Mouse (Mus musculus): ENCODE results near the gene Pak2. TPM values are rescaled to one million over a fixed set of nuclear protein-coding genes. Genes with fewer than 3 reads are reported as not detected.

The Pak2 gene
- polyA plus RNA-seq, 1 experiment = 16.8 TPM

- WGBS = 62% methylated on average over 5 of the region's 5 CpGs
- no peak overlapping the region for H3K4me3 ChIP-seq (ENCODE audit: extremely low read depth, insufficient read depth, insufficient read length)
- TF ChIP-seq POLR2A (IDR thresholded peaks at IDR 0.05; ENCODE audit: low read depth, low read length) (no peak), CTCF (IDR thresholded peaks at IDR 0.05; ENCODE audit: extremely low read depth, insufficient read depth, insufficient read length, insufficient replicate concordance) (no peak)
- no peaks in the 10 kb centered on the region for H3K36me3 ChIP-seq (ENCODE audit: control insufficient read depth, insufficient read depth, low read length)
- H3K27ac ChIP-seq (ENCODE audit: insufficient read depth, low read length) = no peak overlapping the region
- DNase-seq (ENCODE audit: low read depth in 1 of 2, low spot score in 2 of 2) = no peak
- no peaks in the 10 kb centered on the region for H3K27me3 ChIP-seq (ENCODE audit: control insufficient read depth, insufficient read depth, low read length)
- H3K4me1 ChIP-seq (ENCODE audit: control insufficient read depth, insufficient read depth, insufficient read length) = peaks cover 22% of the 10 kb centered on the region; the same call in 1 of the 2 replicates
These were observed 37.0 kb upstream of the Pak2 start for GRCm38 (mm10) chr16:32116186-32116585.

GRCm38 (mm10) chr16:32115781-32116180 is 36.6 kb upstream of the Pak2 start:
- Histone ChIP-seq H3K27me3 (ENCODE audit: control insufficient read depth, insufficient read depth, low read length) (no peaks in the 10 kb centered on the region), H3K36me3 (ENCODE audit: control insufficient read depth, insufficient read depth, low read length) (no peaks in the 10 kb centered on the region), H3K27ac (ENCODE audit: insufficient read depth, low read length) (no peak overlapping the region), H3K4me1 (ENCODE audit: control insufficient read depth, insufficient read depth, insufficient read length) (peaks cover 22% of the 10 kb centered on the region; the same call in 1 of the 2 replicates), H3K4me3 (ENCODE audit: extremely low read depth, insufficient read depth, insufficient read length) (no peak overlapping the region)
- TF ChIP-seq CTCF (IDR thresholded peaks at IDR 0.05; ENCODE audit: extremely low read depth, insufficient read depth, insufficient read length, insufficient replicate concordance) = no peak
- no peak for TF ChIP-seq POLR2A (IDR thresholded peaks at IDR 0.05; ENCODE audit: low read depth, low read length)
- WGBS = 46% methylated on average over 6 of the region's 6 CpGs
- no peak for DNase-seq (ENCODE audit: low read depth in 1 of 2, low spot score in 2 of 2)

GRCm38 (mm10) chr16:32114968-32115695 is 36.0 kb upstream of the Pak2 start:
- 19% methylated on average over 15 of the region's 15 CpGs for WGBS
- H3K4me3 ChIP-seq (ENCODE audit: extremely low read depth, insufficient read depth, insufficient read length) = no peak overlapping the region
- H3K36me3 ChIP-seq (ENCODE audit: control insufficient read depth, insufficient read depth, low read length) = no peaks in the 10 kb centered on the region
- no peaks in the 10 kb centered on the region for H3K27me3 ChIP-seq (ENCODE audit: control insufficient read depth, insufficient read depth, low read length)
- H3K4me1 ChIP-seq (ENCODE audit: control insufficient read depth, insufficient read depth, insufficient read length) = peaks cover 22% of the 10 kb centered on the region; the same call in 1 of the 2 replicates
- DNase-seq (ENCODE audit: low read depth in 1 of 2, low spot score in 2 of 2) = peak in 1 of 2 experiments; percentile 84
- peak overlapping the region; percentile 46; the same call in 1 of the 2 replicates for H3K27ac ChIP-seq (ENCODE audit: insufficient read depth, low read length)
- TF ChIP-seq POLR2A (IDR thresholded peaks at IDR 0.05; ENCODE audit: low read depth, low read length) = no peak
- peak; percentile 87; the same call in 1 of the 2 replicates for TF ChIP-seq CTCF (IDR thresholded peaks at IDR 0.05; ENCODE audit: extremely low read depth, insufficient read depth, insufficient read length, insufficient replicate concordance)

GRCm38 (mm10) chr16:32114406-32114805 is 35.3 kb upstream of the Pak2 start:
- Histone ChIP-seq H3K4me3 (ENCODE audit: extremely low read depth, insufficient read depth, insufficient read length) (no peak overlapping the region), H3K4me1 (ENCODE audit: control insufficient read depth, insufficient read depth, insufficient read length) (peaks cover 22% of the 10 kb centered on the region; the same call in 1 of the 2 replicates), H3K27me3 (ENCODE audit: control insufficient read depth, insufficient read depth, low read length) (no peaks in the 10 kb centered on the region), H3K36me3 (ENCODE audit: control insufficient read depth, insufficient read depth, low read length) (no peaks in the 10 kb centered on the region), H3K27ac (ENCODE audit: insufficient read depth, low read length) (peak overlapping the region; percentile 46)
- WGBS = 89% methylated on average over 10 of the region's 10 CpGs
- DNase-seq (ENCODE audit: low read depth in 1 of 2, low spot score in 2 of 2) = no peak
- TF ChIP-seq CTCF (IDR thresholded peaks at IDR 0.05; ENCODE audit: extremely low read depth, insufficient read depth, insufficient read length, insufficient replicate concordance) (no peak), POLR2A (IDR thresholded peaks at IDR 0.05; ENCODE audit: low read depth, low read length) (no peak)

GRCm38 (mm10) chr16:32113541-32114218 is 34.5 kb upstream of the Pak2 start:
- peaks cover 22% of the 10 kb centered on the region; the same call in 1 of the 2 replicates for H3K4me1 ChIP-seq (ENCODE audit: control insufficient read depth, insufficient read depth, insufficient read length)
- peak overlapping the region; percentile 81 for H3K27ac ChIP-seq (ENCODE audit: insufficient read depth, low read length)
- peak overlapping the region; percentile 37; the same call in 1 of the 2 replicates for H3K4me3 ChIP-seq (ENCODE audit: extremely low read depth, insufficient read depth, insufficient read length)
- peak; percentile 65 to 71 for DNase-seq (ENCODE audit: low read depth in 1 of 2, low spot score in 2 of 2)
- H3K36me3 ChIP-seq (ENCODE audit: control insufficient read depth, insufficient read depth, low read length) = no peaks in the 10 kb centered on the region
- WGBS = 5% methylated on average over 23 of the region's 23 CpGs
- H3K27me3 ChIP-seq (ENCODE audit: control insufficient read depth, insufficient read depth, low read length) = no peaks in the 10 kb centered on the region
- no peak for TF ChIP-seq POLR2A (IDR thresholded peaks at IDR 0.05; ENCODE audit: low read depth, low read length)
- no peak for TF ChIP-seq CTCF (IDR thresholded peaks at IDR 0.05; ENCODE audit: extremely low read depth, insufficient read depth, insufficient read length, insufficient replicate concordance)

GRCm38 (mm10) chr16:32110951-32111699 is 32.0 kb upstream of the Pak2 start:
- Histone ChIP-seq H3K36me3 (ENCODE audit: control insufficient read depth, insufficient read depth, low read length) (no peaks in the 10 kb centered on the region), H3K4me1 (ENCODE audit: control insufficient read depth, insufficient read depth, insufficient read length) (peaks cover 21% of the 10 kb centered on the region; the same call in 1 of the 2 replicates), H3K4me3 (ENCODE audit: extremely low read depth, insufficient read depth, insufficient read length) (no peak overlapping the region), H3K27ac (ENCODE audit: insufficient read depth, low read length) (no peak overlapping the region), H3K27me3 (ENCODE audit: control insufficient read depth, insufficient read depth, low read length) (no peaks in the 10 kb centered on the region)
- TF ChIP-seq CTCF (IDR thresholded peaks at IDR 0.05; ENCODE audit: extremely low read depth, insufficient read depth, insufficient read length, insufficient replicate concordance) (no peak), POLR2A (IDR thresholded peaks at IDR 0.05; ENCODE audit: low read depth, low read length) (no peak)
- 70% methylated on average over 15 of the region's 15 CpGs for WGBS
- no peak for DNase-seq (ENCODE audit: low read depth in 1 of 2, low spot score in 2 of 2)

All from spleen, adult 2 months (tissue).